Mouse (Mus musculus): ENCODE measurements around the gene Mast4.

Mast4 gene

GRCm38 (mm10) chr13:102887534-102887933, 446.8 kb downstream of the Mast4 start:
- WGBS, result 90% methylated on average over 13 of the region's 13 CpGs

DNA sequence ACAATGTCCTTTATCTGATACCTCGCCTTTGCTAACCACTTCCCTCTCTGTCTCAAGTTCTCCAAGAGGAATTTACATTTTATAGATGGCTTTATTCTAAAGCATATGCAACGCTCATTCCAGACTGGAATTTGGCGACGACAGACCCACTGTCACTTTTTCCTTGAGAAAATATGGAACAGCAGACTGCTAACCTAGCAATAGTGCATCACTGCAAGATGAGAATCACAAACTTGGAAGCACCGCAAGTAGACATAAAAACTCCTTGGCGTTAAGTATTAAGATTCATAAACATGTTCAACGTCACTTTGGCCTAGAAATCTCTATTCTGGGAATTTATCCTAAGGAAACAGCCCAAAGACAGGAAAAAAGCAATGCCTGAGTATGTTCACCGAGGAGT, 447.5 kb downstream of the Mast4 start:
- 53% methylated on average over 8 of the region's 8 CpGs for WGBS

- WGBS, result 77% methylated on average over 4 of the region's 4 CpGs
Observed at GRCm38 (mm10) chr13:102886147-102886546, 448.1 kb downstream of the Mast4 start.

DNA sequence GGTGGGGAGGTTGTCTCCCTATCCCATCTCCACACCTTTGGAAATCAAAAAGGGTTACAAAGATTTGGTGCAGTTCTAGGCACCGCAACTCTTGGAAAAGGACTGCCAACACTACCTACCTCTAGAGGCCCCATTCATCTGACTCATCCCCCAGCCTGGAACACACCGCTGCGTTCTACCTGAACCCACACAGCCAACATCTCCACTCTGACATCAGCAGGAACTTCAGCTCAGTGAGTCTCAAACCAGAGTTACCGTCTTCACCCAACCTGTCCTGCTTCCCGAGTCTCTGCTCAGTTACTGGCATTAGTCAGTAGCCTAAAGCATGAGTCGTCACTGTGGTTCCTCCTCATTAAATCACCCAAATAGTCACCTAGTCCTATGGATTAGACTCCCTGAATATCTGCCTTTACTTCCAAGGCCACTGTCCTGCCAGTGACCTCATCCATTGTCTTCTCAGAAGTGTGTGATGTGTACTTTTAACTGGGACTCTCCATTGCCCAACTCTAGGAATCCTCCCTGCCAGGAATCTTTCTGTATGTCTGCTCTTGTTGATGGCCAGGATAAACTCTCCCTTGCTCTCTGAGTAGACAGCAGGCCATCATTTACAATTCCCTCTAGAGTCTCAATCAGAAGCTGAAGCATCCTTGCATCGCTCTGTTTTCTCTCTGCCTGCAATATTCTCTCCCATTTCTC, 453.8 kb downstream of the Mast4 start:
- 81% methylated on average over 7 of the region's 7 CpGs for WGBS

- 72% methylated on average over 6 of the region's 6 CpGs for WGBS
Observed at GRCm38 (mm10) chr13:102878631-102879030, 455.7 kb downstream of the Mast4 start.

DNA sequence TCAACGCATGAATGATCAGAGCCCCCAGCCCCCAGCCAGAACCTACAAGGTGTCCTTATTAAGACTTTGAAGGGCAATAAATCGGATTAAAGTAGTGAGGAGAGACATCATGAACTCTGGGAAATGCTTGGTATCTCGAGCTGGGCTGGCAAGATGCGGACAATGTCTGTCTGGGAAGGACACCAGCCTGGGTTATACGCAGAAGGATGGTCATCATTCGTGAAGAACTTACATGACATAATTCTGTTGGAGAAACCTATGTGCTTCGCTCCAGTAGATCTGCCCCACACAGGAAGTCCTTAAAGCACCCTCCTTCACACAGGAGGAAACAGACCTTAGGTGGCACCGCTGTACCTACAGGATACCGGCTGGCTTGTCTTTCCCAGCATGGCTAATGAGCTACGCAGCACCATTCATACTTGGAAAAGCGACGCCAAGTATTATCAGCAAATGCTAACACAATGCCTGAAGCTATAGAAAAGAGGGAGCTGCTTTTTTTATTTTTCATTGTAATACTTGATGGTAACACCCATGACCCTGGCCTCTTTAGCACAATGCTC, 456.5 kb downstream of the Mast4 start:
- WGBS, result 69% methylated on average over 12 of the region's 12 CpGs

DNA sequence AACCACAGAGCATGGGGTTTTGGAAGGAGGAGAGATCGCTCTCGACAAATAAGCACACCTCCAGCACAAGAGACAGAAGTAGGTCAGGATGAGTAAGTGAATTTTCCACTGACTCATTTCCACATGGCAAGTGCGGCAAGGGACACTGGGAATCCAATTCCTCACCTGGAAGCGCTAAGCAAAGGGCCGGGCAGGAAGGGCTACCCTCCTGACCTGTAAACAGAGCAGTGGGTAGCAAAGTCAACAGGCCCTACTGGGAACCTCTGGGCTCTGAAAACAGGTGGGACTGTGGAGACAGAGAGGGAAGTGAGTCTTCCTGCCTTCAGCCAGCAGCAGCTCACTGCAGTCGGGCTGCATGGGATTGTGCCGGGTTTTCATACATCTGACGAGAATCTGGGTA, 457.1 kb downstream of the Mast4 start:
- 36% methylated on average over 8 of the region's 8 CpGs for WGBS

GRCm38 (mm10) chr13:102875520-102875919, 458.8 kb downstream of the Mast4 start:
- 76% methylated on average over 8 of the region's 8 CpGs for WGBS

GRCm38 (mm10) chr13:102875144-102875476, 459.2 kb downstream of the Mast4 start:
- WGBS, result 54% methylated on average over 3 of the region's 3 CpGs

DNA sequence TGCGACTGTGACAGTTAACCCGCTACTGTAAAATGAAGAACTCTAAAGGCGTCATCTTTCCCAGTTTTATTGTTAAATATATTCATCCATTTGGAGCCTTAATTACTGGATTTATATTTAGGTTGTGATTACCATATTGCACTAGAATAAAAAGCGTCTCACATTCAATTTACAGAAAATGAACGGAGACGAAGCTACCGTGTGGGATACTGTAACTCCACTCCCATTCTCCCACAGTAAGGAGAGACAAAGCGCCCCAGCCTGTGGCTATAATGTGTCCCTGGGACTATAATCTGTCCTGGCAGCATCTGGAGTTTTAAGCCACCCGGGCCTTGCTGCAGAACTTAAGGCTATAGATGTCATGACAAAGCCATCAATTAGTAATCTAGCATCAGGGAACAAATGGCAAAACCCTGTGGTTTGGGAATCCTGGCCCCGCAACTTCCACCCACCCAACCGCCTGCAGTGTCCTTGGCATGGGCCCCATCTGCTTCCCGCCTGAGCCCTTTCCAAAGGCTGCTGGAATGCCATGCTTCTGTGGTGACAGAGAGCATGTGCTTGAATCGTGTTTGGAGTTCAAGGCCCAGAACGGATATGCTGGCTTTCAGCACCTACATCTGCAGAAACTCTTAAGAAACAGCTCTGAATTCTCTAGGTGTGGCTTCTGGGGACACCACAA, 459.7 kb downstream of the Mast4 start:
- WGBS, result 40% methylated on average over 14 of the region's 14 CpGs

- WGBS, result 95% methylated on average over 5 of the region's 5 CpGs
Observed at GRCm38 (mm10) chr13:102873412-102874016, 460.8 kb downstream of the Mast4 start.

- 67% methylated on average over 11 of the region's 11 CpGs for WGBS
Observed at GRCm38 (mm10) chr13:102871380-102872104, 462.8 kb downstream of the Mast4 start.

GRCm38 (mm10) chr13:102869541-102869940, 464.8 kb downstream of the Mast4 start:
- WGBS, result 71% methylated on average over 4 of the region's 4 CpGs

DNA sequence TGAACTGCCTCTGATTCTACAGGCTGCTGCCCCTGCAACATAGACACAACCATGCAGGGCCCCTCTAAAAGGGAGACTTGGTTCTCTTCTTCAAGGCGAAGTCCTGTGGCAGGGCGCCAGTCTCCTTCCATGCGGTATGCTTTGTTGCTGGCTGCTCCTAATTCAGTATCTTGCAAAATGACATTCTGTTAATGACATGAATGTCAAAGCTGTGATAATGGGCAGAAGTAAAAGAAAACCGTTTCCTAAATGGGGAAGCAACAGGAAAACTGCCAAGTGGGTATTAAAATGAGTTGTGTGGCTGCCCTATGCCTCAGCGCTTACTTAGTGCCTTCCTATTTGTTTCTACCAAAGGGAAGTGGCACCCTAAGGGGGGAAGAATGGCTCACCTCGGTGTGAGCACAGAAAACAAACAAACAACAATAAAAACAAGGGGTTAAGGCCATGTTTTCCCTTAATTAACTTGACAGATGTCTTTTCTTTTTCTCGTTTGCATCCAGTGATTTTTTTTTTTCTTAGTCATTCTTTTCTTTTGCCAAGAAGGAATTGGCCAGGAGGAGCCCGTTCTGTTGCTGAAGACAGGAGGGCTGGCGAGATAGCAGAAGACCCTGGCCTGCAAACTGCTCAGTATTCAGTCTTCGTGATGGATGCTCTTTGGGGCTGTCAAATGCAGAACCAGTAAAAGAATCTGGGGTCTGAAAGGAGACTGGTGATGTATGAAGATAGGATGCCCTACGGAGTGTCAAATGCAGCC, 468.1 kb downstream of the Mast4 start:
- 42% methylated on average over 11 of the region's 11 CpGs for WGBS

- 55% methylated on average over 3 of the region's 3 CpGs for WGBS
Observed at GRCm38 (mm10) chr13:102865494-102865893, 468.8 kb downstream of the Mast4 start.

DNA sequence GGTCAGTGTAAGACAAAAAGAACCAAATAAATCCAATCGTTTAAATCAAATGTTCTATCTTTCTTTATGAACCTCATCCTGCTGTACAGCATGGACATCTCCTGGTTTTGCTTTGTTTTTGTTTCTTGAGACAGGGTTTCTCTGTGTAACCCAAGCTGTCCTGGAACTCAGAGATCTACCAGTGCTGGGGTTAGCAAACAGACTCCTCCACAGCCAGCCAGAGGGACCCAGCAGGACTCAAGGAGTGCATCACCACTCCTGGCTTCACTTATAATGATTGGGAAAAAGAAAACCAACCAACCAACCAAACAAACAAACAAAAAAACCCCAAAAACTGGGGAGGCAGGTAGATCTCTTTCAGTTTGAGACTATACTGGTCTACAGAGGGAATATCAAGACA, 469.5 kb downstream of the Mast4 start:
- 68% methylated on average over 1 of the region's 1 CpGs for WGBS

- 93% methylated on average over 2 of the region's 2 CpGs for WGBS
Observed at GRCm38 (mm10) chr13:102864079-102864478, 470.2 kb downstream of the Mast4 start.

DNA sequence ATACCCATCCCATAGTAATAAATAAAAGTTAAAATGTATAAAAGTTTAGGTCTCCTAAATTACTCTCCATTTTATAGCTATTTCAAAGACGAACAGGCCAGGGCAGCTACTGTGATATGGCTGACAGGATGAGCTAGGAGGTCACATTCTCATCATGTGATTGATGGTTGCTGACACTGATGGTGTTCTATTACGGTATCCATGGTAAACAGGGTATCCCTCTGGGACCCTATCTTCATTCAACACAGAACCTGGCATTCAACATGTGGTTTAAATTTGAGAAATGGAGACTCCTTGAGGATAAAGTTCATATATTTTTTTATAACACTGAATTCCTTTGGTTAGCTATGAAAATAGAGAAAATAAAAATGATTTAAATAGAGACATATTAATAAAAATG, 471.3 kb downstream of the Mast4 start:
- 96% methylated on average over 2 of the region's 2 CpGs for WGBS

DNA sequence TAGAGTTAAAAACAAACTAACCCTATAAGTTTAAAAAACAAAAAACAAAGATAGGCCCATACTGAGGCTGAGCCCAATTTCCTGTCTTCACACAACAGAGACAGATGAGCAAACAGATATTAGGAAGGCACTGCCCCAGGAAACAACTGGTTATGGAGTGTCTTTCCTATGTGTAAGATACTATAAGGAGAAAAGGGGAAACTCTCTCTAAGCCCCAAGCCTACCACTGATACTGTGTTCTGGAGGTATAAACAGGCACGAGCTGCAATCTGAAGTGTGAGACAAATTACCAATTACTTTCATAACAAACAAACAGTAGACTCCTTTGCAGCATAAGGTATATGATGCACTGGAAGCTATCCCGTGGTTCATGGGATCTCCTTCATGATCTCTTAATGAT, 471.9 kb downstream of the Mast4 start:
- 82% methylated on average over 2 of the region's 2 CpGs for WGBS

DNA sequence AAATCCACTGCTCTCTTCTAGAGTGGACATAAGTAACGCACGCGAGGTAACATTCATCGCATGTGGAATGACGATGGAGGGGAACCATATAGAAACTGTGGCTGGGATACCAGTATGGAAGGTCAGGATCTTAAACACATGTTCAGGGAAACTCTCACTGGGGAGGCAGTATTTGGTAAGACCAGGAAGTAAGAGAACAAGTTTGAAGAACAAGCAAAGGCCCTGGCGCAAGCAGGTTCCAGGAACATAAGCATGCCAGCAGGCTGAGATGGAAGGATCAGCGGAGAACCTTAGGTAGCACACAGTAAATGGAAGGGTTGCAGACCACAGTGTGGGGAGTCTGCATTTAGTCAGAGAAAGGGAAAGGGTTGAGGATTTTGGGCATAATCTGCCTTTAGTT, 473.6 kb downstream of the Mast4 start:
- 96% methylated on average over 7 of the region's 7 CpGs for WGBS

GRCm38 (mm10) chr13:102860135-102860534, 474.2 kb downstream of the Mast4 start:
- WGBS, result 71% methylated on average over 3 of the region's 3 CpGs

GRCm38 (mm10) chr13:102857539-102857838, 476.8 kb downstream of the Mast4 start:
- WGBS, result 90% methylated on average over 3 of the region's 3 CpGs

Measured in cerebral cortex, adult 2 months (tissue).